Mouse (Mus musculus) mouse trophoblast stem cell (cell line): ENCODE results near the gene Cerkl.

Source experiments
- in situ Hi-C, 2 experiments: fragments of 300-500 bp; cut with MseI, MboI; formaldehyde crosslinking; loops; 2 replicates in 1 of 2; 3 replicates in 1 of 2; pipeline ENCODE4 v1.15.1; 2025

Gene Cerkl

GRCm38 (mm10) chr2:79372486-79373200, 83.9 kb downstream of the Cerkl start:
- in situ Hi-C loops: loop anchor here in 1 of 2 experiments (10.0 kb wide), 1 partner anchor 122 kb away; no protein-coding TSS in a partner anchor

GRCm38 (mm10) chr2:79372154-79372467, 84.5 kb downstream of the Cerkl start:
- in situ Hi-C loops: loop anchor here in 1 of 2 experiments (10.0 kb wide), 1 partner anchor 123 kb away; no protein-coding TSS in a partner anchor

GRCm38 (mm10) chr2:79371326-79372153, 85.0 kb downstream of the Cerkl start:
- in situ Hi-C loops: loop anchor here in 1 of 2 experiments (10.0 kb wide), 1 partner anchor 123 kb away; no protein-coding TSS in a partner anchor

- in situ Hi-C loops: loop anchor here in 1 of 2 experiments (10.0 kb wide), 1 partner anchor 124 kb away; no protein-coding TSS in a partner anchor
Observed at GRCm38 (mm10) chr2:79370711-79371312, 85.8 kb downstream of the Cerkl start.

- in situ Hi-C loops: loop anchor here (5.0 to 10.0 kb wide), 3 partner anchors 125 to 405 kb away; no protein-coding TSS in a partner anchor
Observed at GRCm38 (mm10) chr2:79369905-79370304, 86.7 kb downstream of the Cerkl start.

- in situ Hi-C loops: loop anchor here in 1 of 2 experiments (5.0 to 10.0 kb wide), 2 partner anchors 128 to 406 kb away; no protein-coding TSS in a partner anchor
Observed at GRCm38 (mm10) chr2:79369061-79369524, 87.5 kb downstream of the Cerkl start.

GRCm38 (mm10) chr2:79368661-79369060, 87.9 kb downstream of the Cerkl start:
- in situ Hi-C loops: loop anchor here in 1 of 2 experiments (5.0 to 10.0 kb wide), 2 partner anchors 129 to 406 kb away; no protein-coding TSS in a partner anchor

GRCm38 (mm10) chr2:79367451-79368450, 88.8 kb downstream of the Cerkl start:
- in situ Hi-C loops: loop anchor here in 1 of 2 experiments (5.0 to 10.0 kb wide), 2 partner anchors 130 to 407 kb away; no protein-coding TSS in a partner anchor

- in situ Hi-C loops: loop anchor here in 1 of 2 experiments (10.0 kb wide), 1 partner anchor 411 kb away; no protein-coding TSS in a partner anchor
Observed at GRCm38 (mm10) chr2:79363920-79364319, 92.7 kb downstream of the Cerkl start.

GRCm38 (mm10) chr2:79362029-79362428, 94.6 kb downstream of the Cerkl start:
- in situ Hi-C loops: loop anchor here in 1 of 2 experiments (10.0 kb wide), 1 partner anchor 413 kb away; no protein-coding TSS in a partner anchor

GRCm38 (mm10) chr2:79357835-79358234, 98.8 kb downstream of the Cerkl start:
- in situ Hi-C loops: no loop called here

GRCm38 (mm10) chr2:79354773-79355172, 101.8 kb downstream of the Cerkl start:
- in situ Hi-C loops: no loop called here

- in situ Hi-C loops: no loop called here
Observed at GRCm38 (mm10) chr2:79352100-79352802, 104.3 kb downstream of the Cerkl start.

- in situ Hi-C loops: no loop called here
Observed at GRCm38 (mm10) chr2:79351179-79352099, 105.1 kb downstream of the Cerkl start.

GRCm38 (mm10) chr2:79343115-79343514, 113.5 kb downstream of the Cerkl start:
- in situ Hi-C loops: no loop called here

GRCm38 (mm10) chr2:79339003-79339402, 117.6 kb downstream of the Cerkl start:
- in situ Hi-C loops: no loop called here

GRCm38 (mm10) chr2:79336141-79336540, 120.4 kb downstream of the Cerkl start:
- in situ Hi-C loops: no loop called here

GRCm38 (mm10) chr2:79334661-79335060, 121.9 kb downstream of the Cerkl start:
- in situ Hi-C loops: no loop called here
